Mouse (Mus musculus) spleen, adult 2 months (tissue): ENCODE data around the gene E130114P18Rik. TPM values are rescaled to one million over a fixed set of nuclear protein-coding genes. Genes with fewer than 3 reads are reported as not detected.

ENCODE experiments used
- DNase-seq, 2 experiments: peaks; one replicate each; pipeline versions ENCODE4 v3.0.0 to v3.0.0-alpha.2; 2012 to 2021; ENCODE audit warnings: low spot score in 2 of 2, low read depth in 1 of 2
- H3K27ac ChIP-seq: fragments of 200-500 bp; 2 replicates; pipeline ENCODE4 v1.5.1; 2012; ENCODE audit warnings: low read length, inconsistent platforms; ENCODE audit not compliant: insufficient read depth
- H3K27me3 ChIP-seq: fragments of 200-500 bp; 2 replicates; pipeline ENCODE4 v1.6.1; 2012; ENCODE audit warnings: mild to moderate bottlenecking, moderate library complexity, low read length, inconsistent platforms; ENCODE audit not compliant: control insufficient read depth, insufficient read depth
- H3K36me3 ChIP-seq: fragments of 200-500 bp; 2 replicates; pipeline ENCODE4 v1.6.1; 2012; ENCODE audit warnings: mild to moderate bottlenecking, low read length, inconsistent platforms; ENCODE audit not compliant: control insufficient read depth, insufficient read depth
- H3K4me1 ChIP-seq: fragments of 200-500 bp; 2 replicates; pipeline ENCODE4 v1.6.1; 2011; ENCODE audit warnings: inconsistent platforms; ENCODE audit not compliant: control insufficient read depth, insufficient read depth, insufficient read length
- H3K4me3 ChIP-seq: fragments of 200-500 bp; 2 replicates; pipeline ENCODE4 v1.5.1; 2011; ENCODE audit warnings: mild to moderate bottlenecking, inconsistent platforms; ENCODE audit not compliant: insufficient read depth, insufficient read length; ENCODE audit errors: extremely low read depth
- CTCF ChIP-seq: fragments of 200-500 bp; IDR thresholded peaks from 2 replicates; pipeline ENCODE4 v1.5.1; 2011; ENCODE audit warnings: mild to moderate bottlenecking, inconsistent platforms; ENCODE audit not compliant: insufficient read depth, insufficient read length, insufficient replicate concordance; ENCODE audit errors: extremely low read depth
- POLR2A ChIP-seq: fragments of 200-500 bp; IDR thresholded peaks from 2 replicates; pipeline ENCODE4 v1.6.1; 2011; ENCODE audit warnings: low read depth, low read length, inconsistent platforms
- WGBS: fragments of 180-500 bp; shearing (Covaris S2); methylation state at CpG from one replicate; pipeline ENCODE4 v1.1.7; 2018; 5-methylcytosine and 5-hydroxymethylcytosine counted together
- polyA plus RNA-seq: library from polyadenylated mRNA; depleted of rRNA; stranded (reverse); fragments of >200 nt; gene quantifications from 2 replicates; pipeline ENCODE4 v1.2.3, GENCODE M21; 2012

The E130114P18Rik gene
- polyA plus RNA-seq, 1 experiment: not detected

DNA sequence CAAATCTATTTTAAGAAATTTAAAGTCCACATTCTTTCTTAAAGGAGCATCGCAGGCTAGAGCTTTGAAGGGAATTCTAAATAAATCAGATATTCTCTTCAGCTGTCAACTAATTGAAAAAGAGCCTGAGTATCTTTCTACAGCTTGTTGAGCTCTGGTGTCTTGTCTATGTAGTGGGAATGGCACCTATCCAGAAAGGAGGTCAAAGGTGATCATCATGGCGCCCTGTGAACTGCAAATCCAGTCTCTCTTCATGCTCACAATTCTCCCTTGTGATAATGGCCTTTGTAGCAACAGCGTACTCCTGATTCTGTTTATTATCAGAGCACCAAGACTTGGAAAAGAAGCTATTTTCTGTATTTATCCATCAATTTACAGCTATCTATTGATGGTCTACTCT lies 11.8 kb downstream of the E130114P18Rik start:
- TF ChIP-seq POLR2A (no peak), CTCF (no peak)
- no peak overlapping the region for H3K27ac ChIP-seq
- H3K4me3 ChIP-seq: no peak overlapping the region
- DNase-seq: no peak
- H3K4me1 ChIP-seq: no peaks in the 10 kb centered on the region
- no peaks in the 10 kb centered on the region for H3K27me3 ChIP-seq
- WGBS: 94% methylated on average over 3 of the region's 3 CpGs
- H3K36me3 ChIP-seq: no peaks in the 10 kb centered on the region

- 91% methylated on average over 4 of the region's 4 CpGs for WGBS
These were observed 12.4 kb downstream of the E130114P18Rik start for GRCm38 (mm10) chr4:97765341-97766020.

DNA sequence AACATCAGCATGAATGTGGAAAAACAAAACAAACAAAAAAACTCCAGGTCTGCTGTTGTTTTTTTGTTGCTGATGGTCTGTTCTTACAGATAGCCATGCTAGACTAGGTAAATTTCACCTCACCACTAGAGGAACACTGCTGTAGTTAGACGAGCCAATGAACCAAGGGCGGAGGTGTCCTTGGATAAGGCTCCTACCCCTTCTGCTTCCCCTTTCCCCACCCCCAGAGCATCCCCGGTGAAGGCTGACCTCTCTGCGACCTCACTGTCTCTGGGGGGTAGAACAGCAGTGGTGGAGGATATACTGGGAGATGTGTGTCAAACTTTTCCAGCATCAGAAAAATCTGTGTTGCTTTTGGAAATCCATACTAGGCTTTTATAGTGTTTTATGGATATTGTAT lies 13.3 kb downstream of the E130114P18Rik start:
- no peak overlapping the region for H3K27ac ChIP-seq
- no peak for DNase-seq
- TF ChIP-seq POLR2A (no peak), CTCF (no peak)
- H3K27me3 ChIP-seq: no peaks in the 10 kb centered on the region
- no peak overlapping the region for H3K4me3 ChIP-seq
- no peaks in the 10 kb centered on the region for H3K36me3 ChIP-seq
- 58% methylated on average over 4 of the region's 4 CpGs for WGBS
- H3K4me1 ChIP-seq: no peaks in the 10 kb centered on the region

More at GRCm38 (mm10) chr4:97765341-97766020, 12.4 kb downstream of the E130114P18Rik start:
- Histone ChIP-seq H3K4me1 (no peaks in the 10 kb centered on the region), H3K27ac (no peak overlapping the region), H3K36me3 (no peaks in the 10 kb centered on the region), H3K27me3 (no peaks in the 10 kb centered on the region), H3K4me3 (no peak overlapping the region)
- no peak for DNase-seq
- TF ChIP-seq CTCF (no peak), POLR2A (no peak)

DNA sequence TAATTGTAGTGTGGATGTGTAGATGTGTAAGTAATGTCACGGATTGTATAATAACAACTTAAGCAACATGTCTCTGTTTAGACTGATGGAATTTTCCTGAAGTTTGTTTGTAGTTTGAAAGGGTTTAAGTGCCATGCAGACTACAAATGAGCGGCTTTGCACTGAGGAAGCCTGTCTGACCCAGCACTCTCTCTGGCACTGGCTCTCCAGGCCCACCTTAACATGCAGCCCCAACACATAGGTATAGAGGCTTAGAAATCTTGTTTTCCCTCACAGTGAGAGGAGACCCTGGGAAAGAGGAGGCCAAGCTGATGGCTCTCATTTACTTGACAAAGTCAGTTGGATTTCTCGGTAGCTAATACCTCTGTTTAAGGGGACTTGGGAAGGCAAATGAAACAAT lies 19.2 kb downstream of the E130114P18Rik start:
- WGBS: 91% methylated on average over 3 of the region's 3 CpGs
- no peaks in the 10 kb centered on the region for H3K4me1 ChIP-seq
- H3K36me3 ChIP-seq: no peaks in the 10 kb centered on the region
- H3K4me3 ChIP-seq: no peak overlapping the region
- TF ChIP-seq POLR2A (no peak), CTCF (no peak)
- no peak for DNase-seq
- no peak overlapping the region for H3K27ac ChIP-seq
- H3K27me3 ChIP-seq: peaks cover 2% of the 10 kb centered on the region; the same call in 1 of the 2 replicates

DNA sequence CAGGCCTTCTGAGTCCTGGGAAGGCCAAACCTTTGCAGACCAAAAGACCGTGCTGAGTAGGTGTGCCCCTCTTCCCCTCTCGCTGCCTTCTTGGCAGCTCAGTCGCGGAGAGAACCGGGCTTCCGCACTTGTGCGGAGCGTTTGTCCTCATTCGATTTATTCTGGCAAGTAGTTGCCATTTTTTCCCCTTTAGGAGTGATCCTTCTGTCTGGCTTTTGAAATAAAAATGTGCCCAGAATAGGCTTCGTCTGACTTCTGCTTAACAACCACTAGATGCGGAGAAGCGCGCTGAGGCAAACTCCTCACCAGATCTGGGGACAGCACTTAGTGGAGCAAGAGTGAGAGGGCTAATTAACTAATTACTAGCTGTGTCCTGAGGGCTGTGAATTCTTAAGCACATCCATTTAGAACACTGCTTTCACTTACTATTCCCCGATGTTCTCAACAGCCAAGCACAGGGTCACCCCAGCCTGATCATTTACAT lies 19.9 kb downstream of the E130114P18Rik start:
- peaks cover 2% of the 10 kb centered on the region; the same call in 1 of the 2 replicates for H3K27me3 ChIP-seq
- DNase-seq: no peak
- TF ChIP-seq POLR2A (no peak), CTCF (no peak)
- peak overlapping the region; percentile 66 for H3K4me3 ChIP-seq
- 5% methylated on average over 14 of the region's 14 CpGs for WGBS
- H3K36me3 ChIP-seq: no peaks in the 10 kb centered on the region
- no peaks in the 10 kb centered on the region for H3K4me1 ChIP-seq
- H3K27ac ChIP-seq: no peak overlapping the region

GRCm38 (mm10) chr4:97757207-97757977 lies 20.5 kb downstream of the E130114P18Rik start:
- Histone ChIP-seq H3K27me3 (peaks cover 2% of the 10 kb centered on the region; the same call in 1 of the 2 replicates), H3K4me3 (peak overlapping the region; percentile 66), H3K36me3 (no peaks in the 10 kb centered on the region), H3K4me1 (no peaks in the 10 kb centered on the region), H3K27ac (peak overlapping the region; percentile 34; the same call in 1 of the 2 replicates)
- under 1% methylated on average over 38 of the region's 38 CpGs for WGBS
- no peak for TF ChIP-seq CTCF
- no peak for TF ChIP-seq POLR2A
- no peak for DNase-seq

DNA sequence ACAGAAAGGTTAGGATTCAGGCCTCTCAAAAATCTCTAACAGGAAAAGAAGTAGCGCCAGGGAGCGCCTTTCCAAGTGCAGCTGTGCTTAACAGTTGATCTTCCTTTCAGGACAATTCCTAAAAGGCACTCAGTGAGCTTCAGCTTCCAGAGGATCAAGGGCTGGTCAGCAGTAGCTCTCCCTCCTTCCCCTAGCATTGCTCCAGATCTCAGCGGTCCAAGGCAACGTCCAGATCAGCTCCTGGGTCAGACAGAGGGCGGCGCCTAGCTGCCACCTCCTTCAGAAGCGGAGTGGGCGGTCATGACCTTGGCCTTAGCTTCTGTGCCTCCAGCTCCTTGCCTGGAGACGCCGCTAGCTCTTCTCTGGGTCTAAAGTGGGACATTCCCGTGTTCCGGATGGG lies 23.6 kb downstream of the E130114P18Rik start:
- TF ChIP-seq POLR2A (no peak), CTCF (no peak)
- H3K27ac ChIP-seq: peak overlapping the region; percentile 19; the same call in 1 of the 2 replicates
- H3K4me1 ChIP-seq: no peaks in the 10 kb centered on the region
- H3K4me3 ChIP-seq: no peak overlapping the region
- WGBS: 84% methylated on average over 12 of the region's 12 CpGs
- H3K36me3 ChIP-seq: no peaks in the 10 kb centered on the region
- no peak for DNase-seq
- peaks cover 2% of the 10 kb centered on the region; the same call in 1 of the 2 replicates for H3K27me3 ChIP-seq
